In genomic region chr16:51916820-51917219, GRCm38 (mm10) we compare ENCODE assay signal across 14 mouse cellular contexts.
A peak's percentile ranks its signal among the peaks of the same experiment; 100 is the strongest.
DNase-seq lines count a peak whose midpoint lies in the region; ATAC-seq and TF ChIP-seq lines count a peak whose summit lies in the region.
"Had no signal": no experiment of that assay in that cellular context is flagged by ENCODE, and none has a peak within 500 bp of the region (broad histone marks: within the 10 kb centered on the region; RNA-seq: fewer than 3 reads in every experiment).

No protein-coding gene starts in this region.

- H3K4me1 ChIP-seq in heart, embryonic 13.5 days = peaks cover 13% of the 10 kb centered on the region
- no peaks in the 10 kb centered on the region for H3K4me1 ChIP-seq in neural tube, embryonic 11.5 days (ENCODE audit: control insufficient read depth, insufficient read depth, low read length)
- H3K4me1 ChIP-seq in embryonic facial prominence, embryonic 12.5 days = peaks cover 17% of the 10 kb centered on the region
- H3K4me1 ChIP-seq: heart, embryonic 12.5 days; megakaryocyte, embryonic 14.5 days had no signal

- WGBS in heart, embryonic 13.5 days = 37% methylated on average over 3 of the region's 3 CpGs
- 59% methylated on average over 3 of the region's 3 CpGs for WGBS in neural tube, embryonic 11.5 days
- WGBS in embryonic facial prominence, embryonic 12.5 days = 58% methylated on average over 3 of the region's 3 CpGs

- DNase-seq in heart, postnatal 10 days = no peak
- peak; percentile 14 for DNase-seq in neural tube, embryonic 11.5 days (ENCODE audit: low spot score)
- no peak for DNase-seq in neural tube, embryonic 10.5 days (ENCODE audit: extremely low spot score, low spot score)
- no peak for DNase-seq in thymus, postnatal 14 days
- DNase-seq: cerebellum, adult 11-12 months; gastrocnemius, postnatal 36 days had no signal

- no peak for ATAC-seq in heart, embryonic 13.5 days (ENCODE audit: extremely low read depth, insufficient number of reproducible peaks, low FRiP score, low TSS enrichment)
- no peak for ATAC-seq in neural tube, embryonic 11.5 days (ENCODE audit: insufficient read depth, low FRiP score, low TSS enrichment)
- ATAC-seq in embryonic facial prominence, embryonic 12.5 days (ENCODE audit: insufficient number of reproducible peaks, insufficient read depth, low FRiP score, low TSS enrichment) = no peak
- ATAC-seq: activated CD4-positive, CD25-positive, alpha-beta regulatory T cell, adult 4 months; lung, postnatal 0 days had no signal

- H3K4me2 ChIP-seq in heart, embryonic 13.5 days = peak overlapping the region; percentile 31
- H3K4me2 ChIP-seq in neural tube, embryonic 11.5 days (ENCODE audit: low read depth) = no peak overlapping the region
- 0 out of 2 replicates have a peak overlapping the region, but pooled peaks have one; percentile 5 for H3K4me2 ChIP-seq in embryonic facial prominence, embryonic 12.5 days (replicated peaks)
- H3K4me2 ChIP-seq in myocyte (ENCODE audit: low read depth) = no peak overlapping the region

- 0 out of 2 replicates have a peak, but pooled peaks cover 4% of the 10 kb centered on the region for H3K9me3 ChIP-seq in heart, embryonic 13.5 days
- H3K9me3 ChIP-seq in neural tube, embryonic 11.5 days (ENCODE audit: control insufficient read depth, low read length) = no peaks in the 10 kb centered on the region
- no peaks in the 10 kb centered on the region for H3K9me3 ChIP-seq in embryonic facial prominence, embryonic 12.5 days
- H3K9me3 ChIP-seq: heart, embryonic 12.5 days; megakaryocyte, embryonic 14.5 days had no signal

- H3K79me2 ChIP-seq in myocyte (ENCODE audit: control insufficient read depth, insufficient read depth) = no peaks in the 10 kb centered on the region

- no peaks in the 10 kb centered on the region for H3K36me3 ChIP-seq in heart, embryonic 13.5 days
- H3K36me3 ChIP-seq in neural tube, embryonic 11.5 days (ENCODE audit: control insufficient read depth, insufficient read depth, low read length) = no peaks in the 10 kb centered on the region
- no peaks in the 10 kb centered on the region for H3K36me3 ChIP-seq in embryonic facial prominence, embryonic 12.5 days
- no peaks in the 10 kb centered on the region for H3K36me3 ChIP-seq in myocyte (ENCODE audit: control insufficient read depth, insufficient read depth)
- H3K36me3 ChIP-seq: heart, embryonic 12.5 days had no signal

- H3K9ac ChIP-seq in heart, embryonic 13.5 days = no peak overlapping the region
- no peak overlapping the region for H3K9ac ChIP-seq in neural tube, embryonic 11.5 days (ENCODE audit: low read length)
- H3K9ac ChIP-seq in embryonic facial prominence, embryonic 12.5 days = no peak overlapping the region
- H3K9ac ChIP-seq: heart, embryonic 12.5 days had no signal

- H3K27me3 ChIP-seq in heart, embryonic 13.5 days (replicated peaks) = no peaks in the 10 kb centered on the region
- H3K27me3 ChIP-seq in neural tube, embryonic 11.5 days (ENCODE audit: control insufficient read depth, insufficient read depth, low read length) = no peaks in the 10 kb centered on the region
- H3K27me3 ChIP-seq in embryonic facial prominence, embryonic 12.5 days = no peaks in the 10 kb centered on the region
- no peaks in the 10 kb centered on the region for H3K27me3 ChIP-seq in myocyte (ENCODE audit: control insufficient read depth, insufficient read depth, insufficient read length)
- H3K27me3 ChIP-seq: heart, embryonic 12.5 days; megakaryocyte, embryonic 14.5 days had no signal

- no peak overlapping the region for H3K27ac ChIP-seq in heart, embryonic 13.5 days (replicated peaks)
- no peak overlapping the region for H3K27ac ChIP-seq in neural tube, embryonic 11.5 days (ENCODE audit: low read depth, low read length)
- H3K27ac ChIP-seq in embryonic facial prominence, embryonic 12.5 days = no peak overlapping the region

- no peak for TF ChIP-seq POLR2A in myocyte (IDR thresholded peaks at IDR 0.05; ENCODE audit: insufficient read length, low read depth)

- intact Hi-C loops in heart, postnatal 10 days (cut with DNase I) = no loop called here

- H3K4me3 ChIP-seq in heart, embryonic 13.5 days = no peak overlapping the region
- no peak overlapping the region for H3K4me3 ChIP-seq in neural tube, embryonic 11.5 days (ENCODE audit: low read depth, low read length)
- no peak overlapping the region for H3K4me3 ChIP-seq in embryonic facial prominence, embryonic 12.5 days
- H3K4me3 ChIP-seq in myocyte = no peak overlapping the region
- H3K4me3 ChIP-seq: heart, embryonic 12.5 days; layer of hippocampus, adult 2 months; megakaryocyte, embryonic 14.5 days had no signal

- no peak overlapping the region for H3ac ChIP-seq in myocyte (ENCODE audit: control insufficient read depth, insufficient read length)

TF ChIP-seq in myocyte, 11 proteins besides CTCF, POLR2A, EP300 and RAD21:
- no peak for TF ChIP-seq TCF3 (IDR thresholded peaks at IDR 0.05; ENCODE audit: insufficient read length, low read depth)
- TF ChIP-seq POLR2AphosphoS2 (IDR thresholded peaks at IDR 0.05; ENCODE audit: insufficient read length, low read depth) = no peak
- no peak for TF ChIP-seq USF1 (IDR thresholded peaks at IDR 0.05; ENCODE audit: low read depth)
- no peak for TF ChIP-seq CEBPB (IDR thresholded peaks at IDR 0.05; ENCODE audit: insufficient read depth, poor library complexity, severe bottlenecking)
- no peak for TF ChIP-seq MAX (IDR thresholded peaks at IDR 0.05; ENCODE audit: low read depth)
- TF ChIP-seq TCF12 (IDR thresholded peaks at IDR 0.05; ENCODE audit: insufficient read depth, poor library complexity, severe bottlenecking) = no peak
- TF ChIP-seq MYOD1 (IDR thresholded peaks at IDR 0.05; ENCODE audit: control insufficient read depth in 1 of 3, insufficient read length in 2 of 3, low read depth in 2 of 3) = peak in 2 of 3 experiments; percentile 64 to 66
- no peak for TF ChIP-seq E2F4 (IDR thresholded peaks at IDR 0.05; ENCODE audit: insufficient read depth)
- no peak for TF ChIP-seq SRF (IDR thresholded peaks at IDR 0.05; ENCODE audit: control insufficient read depth, insufficient read length, low read depth)
- TF ChIP-seq MYOG (IDR thresholded peaks at IDR 0.05; ENCODE audit: control insufficient read depth in 1 of 3, insufficient read depth in 1 of 3, insufficient read length in 2 of 3, low read depth in 2 of 3) = peak in 1 of 3 experiments; percentile 31
- TF ChIP-seq REST (IDR thresholded peaks at IDR 0.05; ENCODE audit: insufficient read depth, insufficient read length) = no peak

Comparison
In these comparisons a context has a peak if more than half of its experiments do, and no peak if none do; other contexts are left out.
1. H3K4me2 ChIP-seq: peak in heart, embryonic 13.5 days (single experiment) and embryonic facial prominence, embryonic 12.5 days (single experiment); none in neural tube, embryonic 11.5 days (single experiment) and myocyte (single experiment).